Comparison of ENCODE assay signal across 14 mouse cellular contexts in genomic region chr3:129201681-129202255, GRCm38 (mm10). TPM values are rescaled to one million over a fixed set of nuclear protein-coding genes. Genes with fewer than 3 reads are reported as not detected.
DNase-seq lines count a peak whose midpoint lies in the region; ATAC-seq and TF ChIP-seq lines count a peak whose summit lies in the region.
"Had no signal": no experiment of that assay in that cellular context is flagged by ENCODE, and none has a peak within 500 bp of the region (broad histone marks: within the 10 kb centered on the region; RNA-seq: fewer than 3 reads in every experiment).

No protein-coding gene starts in this region.

- peaks cover 100% of the 10 kb centered on the region for H3K27me3 ChIP-seq in midbrain, embryonic 10.5 days (ENCODE audit: low read depth, poor library complexity, severe bottlenecking)
- H3K27me3 ChIP-seq in midbrain, postnatal 0 days (ENCODE audit: insufficient read depth, low read length) = peaks cover 76% of the 10 kb centered on the region
- H3K27me3 ChIP-seq in embryonic facial prominence, embryonic 10.5 days (replicated peaks; ENCODE audit: low read depth, poor library complexity, severe bottlenecking) = peaks cover 99% of the 10 kb centered on the region
- peaks cover 89% of the 10 kb centered on the region for H3K27me3 ChIP-seq in intestine, postnatal 0 days (replicated peaks; ENCODE audit: control insufficient read depth, insufficient read depth, low read length)

- peak overlapping the region; percentile 59 for H3K4me3 ChIP-seq in midbrain, embryonic 10.5 days
- H3K4me3 ChIP-seq in midbrain, postnatal 0 days (ENCODE audit: low read depth, low read length) = no peak overlapping the region
- peak overlapping the region; percentile 62 for H3K4me3 ChIP-seq in embryonic facial prominence, embryonic 10.5 days
- 0 out of 2 replicates have a peak overlapping the region, but pooled peaks have one; percentile 11 for H3K4me3 ChIP-seq in intestine, postnatal 0 days (ENCODE audit: low read depth, low read length)

- TF ChIP-seq CTCF in midbrain, postnatal 0 days (IDR thresholded peaks at IDR 0.05) = no peak
- no peak for TF ChIP-seq CTCF in intestine, postnatal 0 days (IDR thresholded peaks at IDR 0.05; ENCODE audit: low read depth)

- peaks cover 51% of the 10 kb centered on the region for H3K4me1 ChIP-seq in midbrain, embryonic 10.5 days
- H3K4me1 ChIP-seq in midbrain, postnatal 0 days (ENCODE audit: insufficient read depth, low read length) = no peaks in the 10 kb centered on the region
- peaks cover 45% of the 10 kb centered on the region for H3K4me1 ChIP-seq in embryonic facial prominence, embryonic 10.5 days
- peaks cover 4% of the 10 kb centered on the region; the same call in 1 of the 2 replicates for H3K4me1 ChIP-seq in intestine, postnatal 0 days (replicated peaks; ENCODE audit: control insufficient read depth, insufficient read depth, low read length)

- no peak overlapping the region for H3K27ac ChIP-seq in midbrain, embryonic 10.5 days (replicated peaks)
- no peak overlapping the region for H3K27ac ChIP-seq in midbrain, postnatal 0 days (ENCODE audit: low read depth, low read length)
- H3K27ac ChIP-seq in embryonic facial prominence, embryonic 10.5 days (replicated peaks) = no peak overlapping the region
- H3K27ac ChIP-seq in intestine, postnatal 0 days (ENCODE audit: low read depth, low read length) = no peak overlapping the region

- ATAC-seq in midbrain, postnatal 0 days (ENCODE audit: low FRiP score) = no peak
- no peak for ATAC-seq in intestine, postnatal 0 days
- no peak for ATAC-seq in inflammation-experienced regulatory T-cells, adult 6 months

- H3K9me3 ChIP-seq in midbrain, embryonic 10.5 days (replicated peaks) = no peaks in the 10 kb centered on the region
- H3K9me3 ChIP-seq in midbrain, postnatal 0 days (ENCODE audit: low read length) = no peaks in the 10 kb centered on the region
- H3K9me3 ChIP-seq in embryonic facial prominence, embryonic 10.5 days = no peaks in the 10 kb centered on the region
- no peaks in the 10 kb centered on the region for H3K9me3 ChIP-seq in intestine, postnatal 0 days (ENCODE audit: control insufficient read depth)

- H3K9ac ChIP-seq in midbrain, postnatal 0 days (replicated peaks; ENCODE audit: low read length, poor library complexity, severe bottlenecking) = no peak overlapping the region
- no peak overlapping the region for H3K9ac ChIP-seq in intestine, postnatal 0 days (ENCODE audit: low read depth, low read length)
- H3K9ac ChIP-seq: lung, embryonic 14.5 days had no signal

- WGBS in midbrain, embryonic 10.5 days = 3% methylated on average over 11 of the region's 11 CpGs
- 3% methylated on average over 11 of the region's 11 CpGs for WGBS in midbrain, postnatal 0 days
- 2% methylated on average over 11 of the region's 11 CpGs for WGBS in embryonic facial prominence, embryonic 10.5 days
- WGBS in intestine, postnatal 0 days = 57% methylated on average over 11 of the region's 11 CpGs

- no peaks in the 10 kb centered on the region for H3K36me3 ChIP-seq in midbrain, embryonic 10.5 days
- H3K36me3 ChIP-seq in midbrain, postnatal 0 days (ENCODE audit: insufficient read depth, low read length) = no peaks in the 10 kb centered on the region
- no peaks in the 10 kb centered on the region for H3K36me3 ChIP-seq in embryonic facial prominence, embryonic 10.5 days (replicated peaks)
- H3K36me3 ChIP-seq in intestine, postnatal 0 days (ENCODE audit: control insufficient read depth, insufficient read depth) = no peaks in the 10 kb centered on the region

- no peak overlapping the region for H3K4me2 ChIP-seq in midbrain, postnatal 0 days (ENCODE audit: low read depth, low read length, poor library complexity, severe bottlenecking)
- no peak overlapping the region for H3K4me2 ChIP-seq in intestine, postnatal 0 days (replicated peaks; ENCODE audit: low read depth)
- H3K4me2 ChIP-seq: lung, embryonic 14.5 days had no signal

- peak; percentile 32 for DNase-seq in midbrain, embryonic 10.5 days (ENCODE audit: low spot score)
- no peak for DNase-seq in midbrain, postnatal 0 days (ENCODE audit: low spot score)
- no peak for DNase-seq in embryonic facial prominence, embryonic 10.5 days (ENCODE audit: low spot score)
- DNase-seq in retina, postnatal 1 day = peak; percentile 24
- DNase-seq in frontal cortex, postnatal 10 days (ENCODE audit: low spot score in 2 of 2) = no peak
- DNase-seq in spleen, postnatal 10 days (ENCODE audit: low spot score in 2 of 2) = no peak
- DNase-seq: adrenal gland, postnatal 36 days; cerebellum, adult 11-12 months; thymus, adult 18-20 months had no signal

RNA-seq across cellular contexts. Expression of gene Pitx2, which starts 2.1 kb away (rescaled TPM):
- polyA plus RNA-seq in midbrain, embryonic 10.5 days (2016; fragmentation: Nextera tagmentation; extraction: Ambion mirVana) = 27.8 and 47.0 TPM in 2 replicates
- total RNA-seq in midbrain, postnatal 0 days (2014; rRNA removed) = 10.4 and 13.5 TPM in 2 replicates
- polyA plus RNA-seq in midbrain, postnatal 0 days (2015; fragmentation: Nextera tagmentation; extraction: Ambion mirVana) = 28.7 and 29.9 TPM in 2 replicates
- 41.4 and 43.8 TPM in 2 replicates for polyA plus RNA-seq in embryonic facial prominence, embryonic 10.5 days (2016; fragmentation: Nextera tagmentation; extraction: Ambion mirVana)
- 12.3 and 18.3 TPM in 2 replicates for polyA plus RNA-seq in intestine, postnatal 0 days (2015; fragmentation: Nextera tagmentation; extraction: Ambion mirVana)
- polyA plus RNA-seq in inflammation-experienced regulatory T-cells, adult 6 months (2017; shearing (Covaris generic)) = under 1 TPM in 1 of 3 experiments, not detected in 2; 0.19 TPM
- total RNA-seq: adrenal gland, postnatal 36 days; left cerebral cortex, postnatal 36 days; megakaryocyte-erythroid progenitor cell, adult 5-6 weeks had no signal

Comparison
In these comparisons a context has a peak if more than half of its experiments do, and no peak if none do; other contexts are left out.
1. DNase-seq: peak in midbrain, embryonic 10.5 days (single experiment) and retina, postnatal 1 day (single experiment); none in midbrain, postnatal 0 days (single experiment), embryonic facial prominence, embryonic 10.5 days (single experiment), frontal cortex, postnatal 10 days (0 of 2) and spleen, postnatal 10 days (0 of 2).
2. RNA of gene Pitx2, which starts 2.1 kb away (polyA plus RNA-seq): 41.4 to 43.8 TPM in embryonic facial prominence, embryonic 10.5 days, 28.7 to 29.9 TPM in midbrain, postnatal 0 days, 27.8 to 47.0 TPM in midbrain, embryonic 10.5 days and 12.3 to 18.3 TPM in intestine, postnatal 0 days; 0.19 TPM in inflammation-experienced regulatory T-cells, adult 6 months; every median in the first group is over 10 times any median in the second.